Mouse (Mus musculus): ENCODE measurements at regions not wholly inside any gene's neighbourhood (a gene's known extent, or its start where the extent isn't known, plus 50 kb on each side); places are given as distances from the start of the nearest gene placed in this dataset.

DNA sequence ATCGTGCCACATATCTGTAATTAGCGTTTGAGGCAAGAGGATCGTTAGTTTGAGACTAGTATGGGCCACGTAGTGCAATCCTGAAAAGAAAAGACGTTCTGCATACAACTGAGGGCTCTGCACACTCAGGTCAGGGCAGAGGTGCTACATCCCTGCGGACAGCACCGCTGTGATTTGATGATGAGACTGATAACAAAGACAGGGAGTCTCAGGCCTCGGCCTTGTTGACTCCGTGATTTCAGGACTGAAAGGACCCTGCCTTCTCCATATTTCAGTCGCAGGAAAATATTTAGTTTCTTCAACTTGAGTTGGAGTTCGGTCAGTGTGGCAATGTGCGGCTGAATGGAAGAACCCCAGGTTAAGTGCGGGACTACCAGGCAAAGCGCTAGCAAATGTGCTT lies 210.1 kb downstream of the Etnk1 start:
- no peak overlapping the region for H3ac ChIP-seq (ENCODE audit: control insufficient read depth, insufficient read length)
- TF ChIP-seq MYOD1 (IDR thresholded peaks at IDR 0.05; ENCODE audit: control insufficient read depth in 1 of 3, insufficient read length in 2 of 3, low read depth in 2 of 3) (no peak), REST (IDR thresholded peaks at IDR 0.05; ENCODE audit: insufficient read depth, insufficient read length) (no peak), TCF12 (IDR thresholded peaks at IDR 0.05; ENCODE audit: insufficient read depth, poor library complexity, severe bottlenecking) (no peak), E2F4 (IDR thresholded peaks at IDR 0.05; ENCODE audit: insufficient read depth) (no peak), CEBPB (IDR thresholded peaks at IDR 0.05; ENCODE audit: insufficient read depth, poor library complexity, severe bottlenecking) (no peak), TCF3 (IDR thresholded peaks at IDR 0.05; ENCODE audit: insufficient read length, low read depth) (no peak), POLR2A (IDR thresholded peaks at IDR 0.05; ENCODE audit: insufficient read length, low read depth) (no peak), USF1 (IDR thresholded peaks at IDR 0.05; ENCODE audit: low read depth) (no peak), MAX (IDR thresholded peaks at IDR 0.05; ENCODE audit: low read depth) (no peak), POLR2AphosphoS2 (IDR thresholded peaks at IDR 0.05; ENCODE audit: insufficient read length, low read depth) (no peak), MYOG (IDR thresholded peaks at IDR 0.05; ENCODE audit: control insufficient read depth in 1 of 3, insufficient read depth in 1 of 3, insufficient read length in 2 of 3, low read depth in 2 of 3) (no peak), SRF (IDR thresholded peaks at IDR 0.05; ENCODE audit: control insufficient read depth, insufficient read length, low read depth) (no peak)
- H3K27me3 ChIP-seq (ENCODE audit: control insufficient read depth, insufficient read depth, insufficient read length), result no peaks in the 10 kb centered on the region

DNA sequence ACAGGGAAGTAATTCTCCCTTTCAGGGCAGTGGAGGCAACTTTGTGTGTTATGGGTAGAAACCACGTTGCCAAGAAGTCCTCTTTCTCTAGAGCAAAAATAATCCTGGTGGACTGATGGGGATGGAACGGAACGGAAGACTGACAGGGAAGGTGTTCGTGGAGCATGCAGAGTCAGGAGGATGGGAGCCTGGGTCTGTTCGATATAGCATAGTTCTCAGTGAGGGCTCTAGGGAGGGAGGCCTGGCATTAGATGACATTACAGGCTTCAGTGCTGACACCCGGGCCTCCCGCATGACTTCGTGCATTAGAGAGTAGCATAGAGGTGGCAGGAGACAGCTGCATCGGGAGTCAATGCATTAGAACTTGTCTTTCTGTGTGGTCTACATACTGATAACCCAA lies 211.1 kb downstream of the Etnk1 start:
- Histone ChIP-seq H3K4me2 (ENCODE audit: low read depth) (no peak overlapping the region), H3K27me3 (ENCODE audit: control insufficient read depth, insufficient read depth, insufficient read length) (no peaks in the 10 kb centered on the region), H3ac (ENCODE audit: control insufficient read depth, insufficient read length) (no peak overlapping the region), H3K4me3 (no peak overlapping the region), H3K36me3 (ENCODE audit: control insufficient read depth, insufficient read depth) (no peaks in the 10 kb centered on the region), H3K79me2 (ENCODE audit: control insufficient read depth, insufficient read depth) (no peaks in the 10 kb centered on the region)
- TF ChIP-seq TCF12 (IDR thresholded peaks at IDR 0.05; ENCODE audit: insufficient read depth, poor library complexity, severe bottlenecking), result no peak
- TF ChIP-seq TCF3 (IDR thresholded peaks at IDR 0.05; ENCODE audit: insufficient read length, low read depth), result no peak
- no peak for TF ChIP-seq MAX (IDR thresholded peaks at IDR 0.05; ENCODE audit: low read depth)
- TF ChIP-seq MYOG (IDR thresholded peaks at IDR 0.05; ENCODE audit: control insufficient read depth in 1 of 3, insufficient read depth in 1 of 3, insufficient read length in 2 of 3, low read depth in 2 of 3), result no peak
- TF ChIP-seq MYOD1 (IDR thresholded peaks at IDR 0.05; ENCODE audit: control insufficient read depth in 1 of 3, insufficient read length in 2 of 3, low read depth in 2 of 3), result no peak
- TF ChIP-seq USF1 (IDR thresholded peaks at IDR 0.05; ENCODE audit: low read depth), result no peak
- TF ChIP-seq E2F4 (IDR thresholded peaks at IDR 0.05; ENCODE audit: insufficient read depth), result no peak
- TF ChIP-seq POLR2AphosphoS2 (IDR thresholded peaks at IDR 0.05; ENCODE audit: insufficient read length, low read depth), result no peak
- TF ChIP-seq REST (IDR thresholded peaks at IDR 0.05; ENCODE audit: insufficient read depth, insufficient read length), result no peak
- no peak for TF ChIP-seq SRF (IDR thresholded peaks at IDR 0.05; ENCODE audit: control insufficient read depth, insufficient read length, low read depth)
- no peak for TF ChIP-seq POLR2A (IDR thresholded peaks at IDR 0.05; ENCODE audit: insufficient read length, low read depth)
- no peak for TF ChIP-seq CEBPB (IDR thresholded peaks at IDR 0.05; ENCODE audit: insufficient read depth, poor library complexity, severe bottlenecking)

More for the DNA sequence above, 210.1 kb downstream of the Etnk1 start:
- no peak overlapping the region for H3K4me3 ChIP-seq
- H3K36me3 ChIP-seq (ENCODE audit: control insufficient read depth, insufficient read depth), result no peaks in the 10 kb centered on the region
- H3K79me2 ChIP-seq (ENCODE audit: control insufficient read depth, insufficient read depth), result no peaks in the 10 kb centered on the region
- H3K4me2 ChIP-seq (ENCODE audit: low read depth), result no peak overlapping the region

DNA sequence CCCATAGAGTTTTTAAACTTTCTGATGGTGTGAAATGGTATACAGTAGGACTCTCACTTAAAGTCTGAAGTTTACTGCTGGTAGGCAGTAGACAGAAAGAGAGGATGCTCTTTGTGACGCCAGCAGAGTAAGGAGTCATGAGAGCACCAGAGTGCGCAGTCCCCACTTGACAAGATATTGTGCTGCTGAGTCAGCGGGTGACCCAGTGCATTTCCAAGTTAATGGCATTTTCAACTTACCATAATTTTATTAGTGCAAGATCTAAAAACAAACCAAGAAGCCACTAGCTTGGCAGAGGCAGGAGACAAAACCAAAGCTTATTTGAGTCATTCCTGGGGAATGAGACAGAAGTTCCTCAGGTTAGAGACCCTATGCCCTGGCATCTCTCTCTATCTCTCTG lies 213.5 kb downstream of the Etnk1 start:
- H3K36me3 ChIP-seq (ENCODE audit: control insufficient read depth, insufficient read depth), result no peaks in the 10 kb centered on the region
- no peak for TF ChIP-seq POLR2AphosphoS2 (IDR thresholded peaks at IDR 0.05; ENCODE audit: insufficient read length, low read depth)
- no peak for TF ChIP-seq SRF (IDR thresholded peaks at IDR 0.05; ENCODE audit: control insufficient read depth, insufficient read length, low read depth)
- TF ChIP-seq USF1 (IDR thresholded peaks at IDR 0.05; ENCODE audit: low read depth), result no peak
- TF ChIP-seq POLR2A (IDR thresholded peaks at IDR 0.05; ENCODE audit: insufficient read length, low read depth), result no peak
- TF ChIP-seq E2F4 (IDR thresholded peaks at IDR 0.05; ENCODE audit: insufficient read depth), result no peak
- TF ChIP-seq REST (IDR thresholded peaks at IDR 0.05; ENCODE audit: insufficient read depth, insufficient read length), result no peak
- no peak for TF ChIP-seq MYOD1 (IDR thresholded peaks at IDR 0.05; ENCODE audit: control insufficient read depth in 1 of 3, insufficient read length in 2 of 3, low read depth in 2 of 3)
- TF ChIP-seq CEBPB (IDR thresholded peaks at IDR 0.05; ENCODE audit: insufficient read depth, poor library complexity, severe bottlenecking), result no peak
- H3K4me3 ChIP-seq, result no peak overlapping the region

DNA sequence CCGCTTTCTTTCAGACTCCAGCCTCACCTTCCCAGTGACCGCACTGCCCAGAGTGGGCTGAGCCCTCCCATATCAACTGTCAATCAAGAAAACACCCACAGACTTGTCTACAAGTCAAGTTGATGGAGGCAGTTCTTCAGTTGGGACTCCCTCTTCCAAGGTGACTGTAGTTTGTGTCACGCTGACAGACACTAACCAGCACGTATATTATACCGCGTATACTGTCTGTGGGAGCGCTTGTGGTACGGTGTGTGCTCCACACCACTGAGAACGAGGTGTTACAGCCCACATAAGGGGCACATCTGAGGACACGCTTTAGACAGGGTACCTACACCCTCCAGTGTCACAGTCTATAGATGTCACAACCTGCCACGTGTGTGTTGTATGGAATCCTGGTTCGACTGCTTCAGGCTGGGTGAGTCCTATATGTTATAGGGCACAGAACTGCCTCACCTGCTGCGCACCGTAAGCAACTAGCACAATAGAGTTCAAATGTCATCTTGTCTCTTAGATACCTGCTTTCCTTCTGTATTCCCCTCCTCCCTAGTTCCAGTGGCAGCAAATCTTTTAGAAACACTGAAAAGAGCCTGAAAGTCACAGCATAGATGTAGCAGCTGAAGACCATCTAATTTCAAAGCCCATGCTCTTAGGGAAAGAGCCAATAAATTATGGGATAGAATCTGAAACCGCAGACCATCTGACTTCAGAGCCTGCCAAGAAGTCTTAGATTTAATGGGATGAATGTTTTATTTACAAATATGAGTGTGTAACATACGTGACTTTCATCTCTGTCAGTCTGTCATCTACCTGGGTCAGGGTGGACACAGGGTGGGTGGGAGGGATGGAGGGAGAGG lies 219.8 kb downstream of the Etnk1 start:
- no peak overlapping the region for H3K4me2 ChIP-seq (ENCODE audit: low read depth)
- no peaks in the 10 kb centered on the region for H3K79me2 ChIP-seq (ENCODE audit: control insufficient read depth, insufficient read depth)
- H3ac ChIP-seq (ENCODE audit: control insufficient read depth, insufficient read length), result no peak overlapping the region
- H3K36me3 ChIP-seq (ENCODE audit: control insufficient read depth, insufficient read depth), result no peaks in the 10 kb centered on the region
- H3K4me3 ChIP-seq, result no peak overlapping the region
- TF ChIP-seq USF1 (IDR thresholded peaks at IDR 0.05; ENCODE audit: low read depth) (no peak), E2F4 (IDR thresholded peaks at IDR 0.05; ENCODE audit: insufficient read depth) (no peak)
- no peaks in the 10 kb centered on the region for H3K27me3 ChIP-seq (ENCODE audit: control insufficient read depth, insufficient read depth, insufficient read length)

More for the DNA sequence above, 213.5 kb downstream of the Etnk1 start:
- Histone ChIP-seq H3ac (ENCODE audit: control insufficient read depth, insufficient read length) (no peak overlapping the region), H3K4me2 (ENCODE audit: low read depth) (no peak overlapping the region), H3K27me3 (ENCODE audit: control insufficient read depth, insufficient read depth, insufficient read length) (no peaks in the 10 kb centered on the region), H3K79me2 (ENCODE audit: control insufficient read depth, insufficient read depth) (no peaks in the 10 kb centered on the region)
